Mouse (Mus musculus) heart, embryonic 14.5 days (tissue): ENCODE measurements around the gene Hnrnpul1. TPM values are rescaled to one million over a fixed set of nuclear protein-coding genes. Genes with fewer than 3 reads are reported as not detected.
A peak's percentile ranks its signal among the peaks of the same experiment; 100 is the strongest.

Source experiments
- ATAC-seq: fragments of 200-750 bp; cut with Nextera tagmentation; 2 replicates; pipeline ENCODE4 v1.8.0; 2017; ENCODE audit warnings: low read depth, moderate TSS enrichment; ENCODE audit not compliant: insufficient number of reproducible peaks, insufficient read depth, low FRiP score
- H3K27ac ChIP-seq, 2 experiments: fragments of 200-500 bp in 1 of 2; fragments of 300-500 bp in 1 of 2; sonication (generic) in 1 of 2; replicated peaks in 1 of 2; 2 replicates each; pipeline ENCODE4 v1.5.1; 2012 to 2014; ENCODE audit warnings: low read depth in 2 of 2, low read length in 2 of 2, control low read depth in 1 of 2, mild to moderate bottlenecking in 1 of 2, mixed read lengths in 1 of 2; ENCODE audit not compliant: control insufficient read depth in 1 of 2, insufficient read depth in 1 of 2
- H3K27me3 ChIP-seq: fragments of 300-500 bp; sonication (generic); 2 replicates; pipeline ENCODE4 v1.6.1; 2014; ENCODE audit warnings: mild to moderate bottlenecking, low read length, control low read depth; ENCODE audit not compliant: control insufficient read depth, insufficient read depth
- H3K36me3 ChIP-seq: fragments of 300-500 bp; sonication (generic); 2 replicates; pipeline ENCODE4 v1.6.1; 2014; ENCODE audit warnings: mild to moderate bottlenecking, control low read depth, low read length, mixed read lengths; ENCODE audit not compliant: control insufficient read depth, insufficient read depth
- H3K4me1 ChIP-seq, 2 experiments: fragments of 200-500 bp in 1 of 2; fragments of 300-500 bp in 1 of 2; sonication (generic) in 1 of 2; 2 replicates each; pipeline ENCODE4 v1.6.1; 2012 to 2014; ENCODE audit warnings: low read length in 2 of 2, control low read depth in 1 of 2, mixed read lengths in 1 of 2; ENCODE audit not compliant: control insufficient read depth in 2 of 2, insufficient read depth in 2 of 2
- H3K4me2 ChIP-seq: fragments of 300-500 bp; sonication (generic); 2 replicates; pipeline ENCODE4 v1.6.1; 2014; ENCODE audit warnings: mild to moderate bottlenecking, low read length
- H3K4me3 ChIP-seq, 2 experiments: fragments of 200-500 bp in 1 of 2; fragments of 300-500 bp in 1 of 2; sonication (generic) in 1 of 2; 2 replicates each; pipeline ENCODE4 v1.5.1; 2012 to 2014; ENCODE audit warnings: low read length in 2 of 2, mild to moderate bottlenecking in 2 of 2, control low read depth in 1 of 2, low read depth in 1 of 2, moderate library complexity in 1 of 2; ENCODE audit not compliant: control insufficient read depth in 1 of 2, insufficient read depth in 1 of 2
- H3K9ac ChIP-seq: fragments of 300-500 bp; sonication (generic); 2 replicates; pipeline ENCODE4 v1.6.1; 2014; ENCODE audit warnings: mild to moderate bottlenecking, low read length
- H3K9me3 ChIP-seq: fragments of 300-500 bp; sonication (generic); 2 replicates; pipeline ENCODE4 v1.6.1; 2016; ENCODE audit warnings: low read length, control low read depth; ENCODE audit not compliant: control insufficient read depth
- WGBS: fragments of 180-500 bp; shearing (Covaris S2); extraction: QIAGEN DNeasy Blood & Tissue Kit; methylation state at CpG from one replicate; pipeline ENCODE4 v1.1.7; 2014; 5-methylcytosine and 5-hydroxymethylcytosine counted together
- polyA plus RNA-seq: library from polyadenylated mRNA; unstranded; fragments of >200 nt; fragmentation: Nextera tagmentation; extraction: Ambion mirVana; gene quantifications from 2 replicates; pipeline ENCODE4 v1.2.1, GENCODE M21; 2014

The Hnrnpul1 gene
- polyA plus RNA-seq, 1 experiment from 2014 or later: 50.9 TPM

DNA sequence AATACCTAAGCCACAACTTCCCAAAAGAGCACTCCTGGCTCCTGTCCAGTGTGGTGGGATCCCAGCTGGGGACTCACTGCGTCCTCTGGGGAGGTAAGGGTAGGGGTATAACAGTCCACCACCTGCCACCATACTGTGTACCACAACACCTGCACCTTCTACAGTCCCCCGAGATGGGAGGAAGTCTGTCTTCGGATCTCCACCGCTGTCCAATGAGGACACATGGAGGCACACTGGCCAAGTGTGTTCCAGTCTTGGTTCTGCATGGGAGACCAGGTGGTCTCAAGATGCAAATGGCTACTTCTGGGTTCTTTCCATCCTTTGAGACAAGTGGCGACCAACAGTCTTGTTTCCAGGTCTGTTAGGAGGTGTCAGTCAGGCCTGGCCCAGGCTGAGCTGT, 43.4 kb downstream of the Hnrnpul1 start:
- Histone ChIP-seq H3K9ac (peak overlapping the region; percentile 62; the same call in 1 of the 2 replicates), H3K4me1 (peaks cover 37 to 48% of the 10 kb centered on the region in 2 experiments), H3K36me3 (peaks cover 41% of the 10 kb centered on the region), H3K4me3 (no peak overlapping the region), H3K27ac (peak overlapping the region; percentile 19 to 76), H3K9me3 (no peaks in the 10 kb centered on the region), H3K27me3 (no peaks in the 10 kb centered on the region), H3K4me2 (no peak overlapping the region)
- 46% methylated on average over 5 of the region's 5 CpGs for WGBS
- no peak for ATAC-seq

- no peak overlapping the region for H3K4me3 ChIP-seq
- peaks cover 35% of the 10 kb centered on the region for H3K36me3 ChIP-seq
- peaks cover 41 to 52% of the 10 kb centered on the region in 2 experiments for H3K4me1 ChIP-seq
- peak overlapping the region; percentile 19 to 76; a peak in 3 of 4 replicates for H3K27ac ChIP-seq
- H3K9me3 ChIP-seq: no peaks in the 10 kb centered on the region
- ATAC-seq: peak; percentile 18; the same call in 1 of the 2 replicates
- peak overlapping the region; percentile 56 for H3K4me2 ChIP-seq
- no peaks in the 10 kb centered on the region for H3K27me3 ChIP-seq
- H3K9ac ChIP-seq: peak overlapping the region; percentile 62
- 13% methylated on average over 6 of the region's 7 CpGs for WGBS
Observed at GRCm38 (mm10) chr7:25710519-25711130, 43.9 kb downstream of the Hnrnpul1 start.

DNA sequence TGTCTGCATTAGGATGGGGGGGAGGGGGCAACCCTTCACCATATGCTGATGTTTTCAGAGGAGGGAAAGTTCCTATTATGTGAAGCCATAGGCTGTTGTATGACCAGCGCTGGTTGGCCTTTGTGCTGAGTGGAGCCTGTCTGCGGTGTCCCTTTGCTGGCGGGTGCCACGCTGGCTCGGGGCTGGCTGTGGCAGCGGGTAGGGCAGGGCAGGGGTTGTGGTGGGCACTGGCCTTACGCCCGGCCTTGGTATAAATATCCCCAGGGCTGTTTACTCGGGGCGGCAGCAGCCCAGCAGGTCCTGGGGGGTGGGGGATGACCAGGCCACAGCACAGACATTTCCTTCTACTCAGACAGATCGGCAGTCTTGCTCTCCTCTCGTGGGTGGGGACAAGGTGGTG, 44.6 kb downstream of the Hnrnpul1 start:
- ATAC-seq: 0 out of 2 replicates have a peak, but pooled peaks have one; percentile 3
- WGBS: 6% methylated on average over 12 of the region's 12 CpGs
- Histone ChIP-seq H3K4me1 (peaks cover 43 to 58% of the 10 kb centered on the region in 2 experiments), H3K4me3 (peak overlapping the region; percentile 4 to 16; a peak in 2 of 4 replicates), H3K36me3 (peaks cover 29% of the 10 kb centered on the region), H3K27me3 (no peaks in the 10 kb centered on the region), H3K27ac (peak overlapping the region; percentile 7 to 76), H3K9ac (peak overlapping the region; percentile 62), H3K9me3 (no peaks in the 10 kb centered on the region), H3K4me2 (peak overlapping the region; percentile 56)

DNA sequence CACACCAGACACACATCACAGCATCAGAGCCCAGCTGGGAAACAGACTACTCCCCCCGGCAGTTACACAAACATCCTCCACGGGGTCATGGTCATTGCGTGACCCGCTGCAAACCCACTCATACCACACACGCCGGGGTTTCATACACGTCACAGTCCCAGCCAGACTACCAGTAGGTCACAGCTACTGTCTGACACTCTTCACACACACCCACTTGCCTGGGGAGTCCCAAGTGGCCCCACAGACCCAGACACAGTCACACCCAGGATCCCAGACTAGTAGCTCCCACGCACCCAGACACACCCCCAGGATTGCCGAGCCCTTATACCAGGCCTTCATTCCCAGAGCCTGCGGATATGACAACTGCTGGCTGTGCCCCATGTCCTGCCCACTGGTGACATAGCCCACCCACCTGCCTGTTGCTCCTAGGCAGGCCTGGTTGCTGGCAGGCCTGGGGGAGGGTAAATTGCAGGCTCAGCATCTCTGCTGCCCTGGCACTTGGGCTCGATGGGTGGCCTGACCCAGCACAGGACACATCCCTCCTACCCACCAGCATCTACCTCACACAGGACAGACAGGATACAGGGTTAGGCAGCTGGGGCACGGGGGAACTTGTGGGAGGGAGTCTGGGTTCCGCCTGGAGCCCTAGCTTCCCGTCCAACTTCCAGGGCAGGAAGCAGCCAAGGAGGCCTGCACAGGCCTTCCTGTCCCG, 46.8 kb downstream of the Hnrnpul1 start:
- peaks cover 6% of the 10 kb centered on the region for H3K36me3 ChIP-seq
- peak; percentile 37 for ATAC-seq
- no peak overlapping the region for H3K4me3 ChIP-seq
- H3K4me2 ChIP-seq: no peak overlapping the region
- H3K27ac ChIP-seq: peak overlapping the region; percentile 58 to 81
- H3K4me1 ChIP-seq: peaks cover 52 to 66% of the 10 kb centered on the region in 2 experiments
- peak overlapping the region; percentile 21; the same call in 1 of the 2 replicates for H3K9ac ChIP-seq
- 49% methylated on average over 15 of the region's 15 CpGs for WGBS
- H3K9me3 ChIP-seq: no peaks in the 10 kb centered on the region
- H3K27me3 ChIP-seq: no peaks in the 10 kb centered on the region

DNA sequence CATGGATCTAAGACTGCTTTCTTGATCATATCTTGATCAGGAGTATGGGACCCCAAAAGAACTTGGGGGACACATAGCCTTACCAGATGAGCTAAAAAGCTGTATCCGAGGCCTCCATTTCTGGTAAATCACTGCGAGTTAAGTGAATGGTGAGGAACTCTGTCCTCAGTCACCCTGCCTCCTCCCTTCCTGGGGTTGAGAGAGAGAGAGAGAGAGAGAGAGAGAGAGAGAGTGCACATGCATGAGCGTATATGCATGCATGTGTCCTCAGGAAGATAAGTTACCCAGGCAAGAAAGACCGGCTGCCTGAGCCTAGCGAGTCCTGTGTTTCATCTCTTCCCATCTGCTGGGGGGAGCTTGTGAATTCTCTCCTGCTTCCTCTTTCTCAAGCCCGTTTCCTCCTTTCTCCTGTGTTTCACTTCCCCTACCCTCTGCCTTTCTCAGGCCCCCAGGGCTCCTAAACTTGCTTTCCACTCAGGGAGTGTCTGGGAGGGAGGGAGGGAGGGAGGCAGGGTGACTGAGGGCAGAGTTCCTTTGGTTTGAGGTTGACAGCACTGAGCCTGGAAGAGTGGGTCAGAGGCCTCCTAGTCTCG, 47.9 kb downstream of the Hnrnpul1 start:
- Histone ChIP-seq H3K9ac (no peak overlapping the region), H3K9me3 (peaks cover 6% of the 10 kb centered on the region), H3K36me3 (peaks cover 8% of the 10 kb centered on the region; the same call in 1 of the 2 replicates), H3K4me3 (no peak overlapping the region), H3K27me3 (no peaks in the 10 kb centered on the region), H3K4me2 (no peak overlapping the region), H3K27ac (peak overlapping the region; percentile 45 to 81), H3K4me1 (peaks cover 45 to 56% of the 10 kb centered on the region in 2 experiments)
- no peak for ATAC-seq
- WGBS: 38% methylated on average over 7 of the region's 7 CpGs

- no peak overlapping the region for H3K4me2 ChIP-seq
- peaks cover 12% of the 10 kb centered on the region; the same call in 1 of the 2 replicates for H3K36me3 ChIP-seq
- no peak overlapping the region for H3K4me3 ChIP-seq
- 39% methylated on average over 6 of the region's 6 CpGs for WGBS
- H3K9me3 ChIP-seq: peaks cover 6% of the 10 kb centered on the region
- H3K4me1 ChIP-seq: peaks cover 37 to 47% of the 10 kb centered on the region in 2 experiments
- no peak for ATAC-seq
- peak overlapping the region; percentile 45 to 81 for H3K27ac ChIP-seq
- no peak overlapping the region for H3K9ac ChIP-seq
- no peaks in the 10 kb centered on the region for H3K27me3 ChIP-seq
Observed at GRCm38 (mm10) chr7:25705801-25706251, 48.7 kb downstream of the Hnrnpul1 start.

DNA sequence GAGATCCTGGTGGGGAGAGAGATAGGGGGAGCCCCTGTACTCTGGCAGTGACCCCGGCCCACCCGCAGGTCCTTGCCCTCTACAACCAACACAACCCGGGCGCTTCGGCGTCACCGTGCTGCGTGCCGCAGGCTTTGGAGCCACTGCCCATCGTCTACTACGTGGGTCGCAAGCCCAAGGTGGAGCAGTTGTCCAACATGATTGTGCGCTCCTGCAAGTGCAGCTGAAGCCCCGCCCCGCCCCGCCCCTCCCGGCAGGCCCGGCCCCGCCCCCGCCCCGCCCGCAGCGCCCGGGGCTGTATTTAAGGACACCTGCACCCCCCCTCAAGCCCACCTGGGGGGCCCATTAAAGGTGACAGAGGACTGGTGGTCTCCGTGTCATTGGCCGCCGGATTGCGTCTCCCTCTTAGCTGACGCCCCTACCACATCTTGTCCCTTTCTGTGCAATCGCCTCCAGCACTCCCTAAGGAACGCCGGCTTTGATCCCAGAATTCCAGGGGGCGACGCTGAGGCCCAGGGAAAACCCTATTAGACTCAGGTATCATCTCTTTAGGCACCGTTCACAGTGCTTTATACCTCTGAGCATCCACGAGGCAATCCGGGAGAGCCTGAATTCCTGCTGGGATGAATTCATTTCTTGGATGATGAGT, 49.7 kb downstream of the Hnrnpul1 start:
- Histone ChIP-seq H3K4me1 (peaks cover 27 to 37% of the 10 kb centered on the region in 2 experiments), H3K27me3 (no peaks in the 10 kb centered on the region), H3K9ac (peak overlapping the region; percentile 34; the same call in 1 of the 2 replicates), H3K27ac (peak overlapping the region in 1 of 2 experiments; percentile 81; a peak in 2 of 4 replicates), H3K9me3 (peaks cover 6% of the 10 kb centered on the region), H3K36me3 (peaks cover 13% of the 10 kb centered on the region; the same call in 1 of the 2 replicates), H3K4me2 (peak overlapping the region; percentile 63), H3K4me3 (peak overlapping the region; percentile 19 to 23)
- WGBS: 12% methylated on average over 33 of the region's 37 CpGs
- ATAC-seq: no peak
